Mouse (Mus musculus): ENCODE measurements around the gene Pusl1. TPM values are rescaled to one million over a fixed set of nuclear protein-coding genes. Genes with fewer than 3 reads are reported as not detected.

Gene Pusl1
- polyA plus RNA-seq, 1 experiment from 2014 or later: 51.8 TPM

DNA sequence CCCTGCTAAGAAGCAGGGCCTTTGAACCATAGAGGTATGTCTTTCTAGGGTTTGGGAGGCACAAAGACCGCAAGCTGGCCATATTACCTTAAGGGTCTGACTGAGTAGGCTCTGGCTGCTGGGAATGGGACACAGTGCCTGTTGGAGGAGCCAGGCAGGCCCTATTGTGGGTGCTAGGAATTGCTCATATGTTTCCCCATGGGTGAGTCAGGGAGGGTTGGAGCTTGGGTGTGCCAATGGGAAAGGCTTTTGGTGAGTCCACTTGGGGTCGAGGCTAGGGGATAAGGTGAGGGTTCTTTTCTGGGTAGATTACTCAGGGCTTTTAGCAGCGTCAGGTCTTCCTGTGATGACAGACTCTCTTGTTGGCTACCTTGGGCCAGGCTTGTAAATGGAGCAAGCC is 40.2 kb downstream of the Pusl1 start:
- DNase-seq (ENCODE audit: low spot score) (no peak), ATAC-seq (ENCODE audit: low FRiP score) (no peak)
- Histone ChIP-seq H3K9ac (no peak overlapping the region), H3K4me2 (replicated peaks) (no peak overlapping the region), H3K27me3 (ENCODE audit: control insufficient read depth, insufficient read depth, low read length) (no peaks in the 10 kb centered on the region), H3K4me3 (replicated peaks; ENCODE audit: low read length) (no peak overlapping the region), H3K4me1 (replicated peaks; ENCODE audit: control insufficient read depth, insufficient read depth, low read length) (peaks cover 31% of the 10 kb centered on the region), H3K27ac (no peak overlapping the region), H3K9me3 (ENCODE audit: control insufficient read depth, low read length) (no peaks in the 10 kb centered on the region), H3K36me3 (replicated peaks; ENCODE audit: control insufficient read depth, insufficient read depth) (peaks cover 23% of the 10 kb centered on the region)
- WGBS: 94% methylated on average over 3 of the region's 3 CpGs

DNA sequence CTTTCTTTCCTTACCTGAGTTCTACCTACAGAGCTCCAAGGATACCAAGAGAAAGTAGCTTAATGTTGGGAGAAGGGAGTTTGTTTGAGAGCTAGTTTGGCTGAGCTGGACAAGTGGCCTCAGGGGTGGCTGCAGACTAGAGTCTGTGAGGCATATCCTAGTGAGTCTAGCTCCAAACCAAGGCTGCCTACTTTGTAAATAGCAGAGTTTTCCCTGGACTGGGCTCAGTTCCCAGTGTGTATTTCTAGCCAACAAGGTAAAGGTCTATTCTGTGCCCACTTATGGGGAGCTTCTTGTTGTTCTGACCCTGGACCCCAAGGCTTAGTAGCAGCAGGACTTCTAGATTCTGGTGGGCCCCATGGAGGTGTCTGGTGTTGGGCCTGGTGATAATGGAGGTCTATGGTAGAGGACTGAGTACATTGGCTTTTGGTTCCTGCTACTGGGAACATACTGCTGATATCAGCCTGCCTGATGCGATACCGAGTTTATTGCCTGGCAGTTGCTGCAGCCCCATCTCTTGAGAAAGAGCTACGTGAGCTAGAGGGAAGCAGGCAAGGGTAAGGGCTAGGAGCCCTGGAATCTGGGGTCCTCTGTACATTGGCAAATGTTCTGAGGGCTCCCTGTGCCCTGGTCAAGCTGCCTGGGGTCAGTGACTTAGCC is 41.7 kb downstream of the Pusl1 start:
- H3K4me2 ChIP-seq (replicated peaks): peak overlapping the region; percentile 68; the same call in 1 of the 2 replicates

DNA sequence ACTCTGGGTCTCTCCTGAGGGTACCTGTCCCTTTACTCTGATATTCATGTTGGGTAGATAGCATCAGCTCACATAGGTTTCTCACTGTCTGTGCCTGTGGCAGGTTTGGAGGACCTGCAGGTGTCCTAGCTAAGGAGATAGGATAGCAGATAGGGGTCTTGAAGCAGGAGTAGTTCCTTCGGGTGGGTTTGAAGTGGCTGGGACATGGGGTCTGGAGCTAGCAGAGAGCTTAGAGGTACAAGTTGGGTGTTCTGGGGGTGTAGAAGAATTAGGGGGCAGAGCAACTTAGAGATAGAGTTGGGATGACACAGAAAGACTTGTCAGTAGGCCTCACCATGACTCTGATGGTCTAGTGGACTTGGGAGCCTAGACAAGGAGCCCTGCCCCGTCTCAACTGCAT is 42.2 kb downstream of the Pusl1 start:
- peak overlapping the region; percentile 94; the same call in 1 of the 2 replicates for H3K4me3 ChIP-seq (replicated peaks; ENCODE audit: low read length)
- H3K4me1 ChIP-seq (replicated peaks; ENCODE audit: control insufficient read depth, insufficient read depth, low read length): peaks cover 32% of the 10 kb centered on the region
- H3K27me3 ChIP-seq (ENCODE audit: control insufficient read depth, insufficient read depth, low read length): no peaks in the 10 kb centered on the region
- H3K36me3 ChIP-seq (replicated peaks; ENCODE audit: control insufficient read depth, insufficient read depth): peaks cover 3% of the 10 kb centered on the region; the same call in 1 of the 2 replicates
- 96% methylated on average over 2 of the region's 2 CpGs for WGBS
- H3K4me2 ChIP-seq (replicated peaks): peak overlapping the region; percentile 68
- no peak overlapping the region for H3K27ac ChIP-seq
- no peak for DNase-seq (ENCODE audit: low spot score)
- no peaks in the 10 kb centered on the region for H3K9me3 ChIP-seq (ENCODE audit: control insufficient read depth, low read length)
- ATAC-seq (ENCODE audit: low FRiP score): no peak
- no peak overlapping the region for H3K9ac ChIP-seq

More for the DNA sequence above, 41.7 kb downstream of the Pusl1 start:
- Histone ChIP-seq H3K4me3 (replicated peaks; ENCODE audit: low read length) (no peak overlapping the region), H3K36me3 (replicated peaks; ENCODE audit: control insufficient read depth, insufficient read depth) (peaks cover 9% of the 10 kb centered on the region), H3K27ac (no peak overlapping the region), H3K9me3 (ENCODE audit: control insufficient read depth, low read length) (no peaks in the 10 kb centered on the region), H3K9ac (no peak overlapping the region), H3K4me1 (replicated peaks; ENCODE audit: control insufficient read depth, insufficient read depth, low read length) (peaks cover 32% of the 10 kb centered on the region), H3K27me3 (ENCODE audit: control insufficient read depth, insufficient read depth, low read length) (no peaks in the 10 kb centered on the region)
- DNase-seq (ENCODE audit: low spot score) (no peak), ATAC-seq (ENCODE audit: low FRiP score) (no peak)
- 97% methylated on average over 3 of the region's 3 CpGs for WGBS

DNA sequence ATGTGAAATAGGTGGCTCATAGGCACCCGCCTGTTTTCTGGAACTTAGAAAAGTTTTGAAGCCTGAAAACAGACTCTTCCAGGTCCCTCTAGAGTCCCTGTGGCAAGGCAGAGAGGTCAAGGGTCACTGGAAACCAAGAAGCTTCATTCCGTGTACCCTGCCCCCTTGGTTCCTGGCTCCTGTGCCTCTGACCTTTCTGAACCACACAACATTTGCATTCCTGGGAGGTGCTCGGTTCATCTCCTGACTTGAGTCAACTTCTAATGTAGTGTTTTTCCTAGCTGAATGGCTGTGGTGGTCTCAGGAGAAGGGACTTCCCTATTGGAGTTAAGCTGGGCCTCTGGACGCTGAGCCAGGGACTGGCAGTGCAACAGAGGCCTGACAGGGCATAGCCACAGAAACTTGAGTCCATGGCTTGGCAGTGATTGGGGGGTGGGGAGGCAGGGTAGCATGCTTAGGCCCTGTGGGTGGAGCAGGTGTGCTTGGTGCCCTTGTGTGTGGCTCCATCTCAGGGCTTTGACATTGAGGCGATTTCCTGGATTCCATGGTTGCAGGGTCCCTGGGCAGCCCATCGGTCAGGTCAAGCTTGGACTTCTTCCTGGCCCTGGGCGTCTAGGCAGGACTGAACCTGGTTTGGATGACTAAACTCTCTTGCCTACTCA is 43.0 kb downstream of the Pusl1 start:
- DNase-seq (ENCODE audit: low spot score): no peak
- H3K9ac ChIP-seq: peak overlapping the region; percentile 95
- no peak overlapping the region for H3K27ac ChIP-seq
- H3K4me2 ChIP-seq (replicated peaks): peak overlapping the region; percentile 68
- H3K4me3 ChIP-seq (replicated peaks; ENCODE audit: low read length): peak overlapping the region; percentile 94
- WGBS: 64% methylated on average over 7 of the region's 7 CpGs
- H3K27me3 ChIP-seq (ENCODE audit: control insufficient read depth, insufficient read depth, low read length): no peaks in the 10 kb centered on the region
- peaks cover 32% of the 10 kb centered on the region for H3K4me1 ChIP-seq (replicated peaks; ENCODE audit: control insufficient read depth, insufficient read depth, low read length)
- H3K9me3 ChIP-seq (ENCODE audit: control insufficient read depth, low read length): no peaks in the 10 kb centered on the region
- ATAC-seq (ENCODE audit: low FRiP score): no peak
- no peaks in the 10 kb centered on the region for H3K36me3 ChIP-seq (replicated peaks; ENCODE audit: control insufficient read depth, insufficient read depth)

DNA sequence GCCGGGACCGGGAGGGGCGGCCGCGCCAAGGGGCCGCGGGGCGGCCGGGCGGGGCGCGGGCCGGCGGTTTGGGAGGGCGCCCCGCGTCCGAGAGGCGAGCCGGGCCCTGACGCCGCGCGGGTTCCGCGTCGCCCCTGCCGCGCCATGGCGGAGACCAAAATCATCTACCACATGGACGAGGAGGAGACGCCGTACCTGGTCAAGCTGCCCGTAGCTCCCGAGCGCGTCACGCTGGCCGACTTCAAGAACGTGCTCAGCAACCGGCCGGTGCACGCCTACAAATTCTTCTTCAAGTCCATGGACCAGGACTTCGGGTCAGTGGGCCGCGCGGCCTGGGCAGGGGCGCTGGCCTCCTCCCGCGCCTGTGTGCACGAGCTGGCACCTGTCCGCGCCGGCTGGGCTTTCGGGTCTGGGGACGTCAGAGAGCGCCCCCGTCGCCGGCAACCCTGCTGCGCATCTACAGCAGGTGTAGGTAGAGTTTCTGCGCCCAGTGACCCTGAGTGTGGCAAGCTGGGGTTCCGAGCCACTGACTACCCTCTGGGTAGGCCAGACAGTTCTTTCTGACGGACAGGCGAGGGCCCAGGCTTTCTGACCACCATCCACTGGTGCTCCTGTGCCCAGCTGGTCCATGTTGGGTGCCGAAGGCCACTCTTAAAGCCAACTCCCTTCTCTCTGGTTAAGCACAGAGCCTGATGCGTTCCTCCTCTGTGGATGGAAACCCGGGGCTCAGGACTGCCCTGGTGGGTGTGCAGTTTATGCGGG is 43.8 kb downstream of the Pusl1 start:
- DNase-seq (ENCODE audit: low spot score): peak; percentile 33
- WGBS: 1% methylated on average over 48 of the region's 69 CpGs

DNA sequence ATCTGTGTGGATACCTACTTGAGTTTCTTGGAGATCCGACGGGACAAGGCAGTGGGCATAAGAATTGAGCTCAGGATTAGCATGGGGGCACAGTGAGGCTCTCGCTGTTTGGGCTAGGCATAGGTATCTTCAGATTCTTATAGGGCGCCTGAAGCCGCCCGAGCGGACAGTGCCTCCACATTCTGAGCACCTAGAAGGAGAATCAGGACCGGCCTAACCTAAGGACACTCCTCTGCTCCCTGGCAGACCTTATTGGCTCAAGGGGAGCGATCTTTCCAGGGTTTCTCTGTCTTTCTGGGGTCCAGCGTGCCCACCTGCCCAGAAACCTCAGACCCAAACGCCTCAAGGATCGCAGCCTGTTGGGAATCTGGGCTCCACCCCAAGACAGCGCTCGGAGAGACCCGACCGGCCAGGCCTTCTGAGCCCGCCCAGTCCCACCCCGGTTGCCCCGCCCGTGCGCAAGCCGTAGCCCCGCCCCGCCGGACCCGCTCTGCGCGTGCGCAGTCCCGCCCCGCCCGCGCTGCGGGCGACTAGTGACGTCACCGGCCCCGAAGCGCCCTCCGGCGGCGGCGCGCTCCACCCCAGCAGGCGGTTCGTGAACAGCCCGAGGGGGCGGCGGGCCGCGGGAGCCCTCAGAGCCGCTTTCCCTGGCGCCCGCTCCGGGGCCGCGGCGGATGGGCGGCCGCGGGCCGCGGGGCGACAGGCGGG is 44.6 kb downstream of the Pusl1 start, which contains the start of gene Dvl1:
Gene Dvl1, plus strand, starts transcription at position 532 of the 708 bp plus-strand sequence.
- Histone ChIP-seq H3K27me3 (ENCODE audit: control insufficient read depth, insufficient read depth, low read length) (peaks cover under 1% of the 10 kb centered on the region; the same call in 1 of the 2 replicates), H3K4me1 (replicated peaks; ENCODE audit: control insufficient read depth, insufficient read depth, low read length) (peaks cover 32% of the 10 kb centered on the region), H3K36me3 (replicated peaks; ENCODE audit: control insufficient read depth, insufficient read depth) (no peaks in the 10 kb centered on the region), H3K9ac (peak within 1 kb of the TSS; percentile 95), H3K4me3 (replicated peaks; ENCODE audit: low read length) (peak within 1 kb of the TSS; percentile 94), H3K27ac (peak within 1 kb of the TSS; percentile 84), H3K9me3 (ENCODE audit: control insufficient read depth, low read length) (no peaks in the 10 kb centered on the region), H3K4me2 (replicated peaks) (peak within 1 kb of the TSS; percentile 68)
- 3% methylated on average over 49 of the region's 65 CpGs for WGBS
- ATAC-seq (ENCODE audit: low FRiP score): peak; percentile 84
- DNase-seq (ENCODE audit: low spot score): peak; percentile 96

More for the DNA sequence above, 43.8 kb downstream of the Pusl1 start:
- Histone ChIP-seq H3K27ac (peak overlapping the region; percentile 84), H3K9ac (peak overlapping the region; percentile 95), H3K4me2 (replicated peaks) (peak overlapping the region; percentile 68), H3K4me3 (replicated peaks; ENCODE audit: low read length) (peak overlapping the region; percentile 94), H3K27me3 (ENCODE audit: control insufficient read depth, insufficient read depth, low read length) (no peaks in the 10 kb centered on the region), H3K36me3 (replicated peaks; ENCODE audit: control insufficient read depth, insufficient read depth) (no peaks in the 10 kb centered on the region), H3K9me3 (ENCODE audit: control insufficient read depth, low read length) (no peaks in the 10 kb centered on the region), H3K4me1 (replicated peaks; ENCODE audit: control insufficient read depth, insufficient read depth, low read length) (peaks cover 32% of the 10 kb centered on the region)
- ATAC-seq (ENCODE audit: low FRiP score): peak; percentile 22

DNA sequence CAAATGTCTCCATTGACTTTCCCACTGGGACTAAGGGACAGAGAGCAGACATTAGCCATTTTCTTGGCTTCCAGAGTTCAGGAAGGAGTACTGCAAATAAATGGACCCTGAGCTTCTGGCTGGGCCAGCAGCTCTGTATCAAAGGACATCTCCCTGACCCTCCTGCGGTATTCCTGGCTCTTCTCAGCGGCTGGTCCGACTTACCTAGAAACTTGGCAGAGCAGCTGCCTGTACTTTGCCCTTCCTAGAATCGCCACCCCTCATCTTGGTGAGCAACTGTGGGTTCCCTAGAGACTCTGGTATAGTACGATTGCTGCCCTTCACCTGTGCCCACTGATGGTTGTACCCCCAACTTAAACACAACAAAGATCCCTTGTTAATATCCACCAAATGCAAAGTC is 48.4 kb downstream of the Pusl1 start:
- H3K4me2 ChIP-seq (replicated peaks): no peak overlapping the region
- no peak overlapping the region for H3K9ac ChIP-seq
- WGBS: 86% methylated on average over 5 of the region's 5 CpGs
- H3K9me3 ChIP-seq (ENCODE audit: control insufficient read depth, low read length): no peaks in the 10 kb centered on the region
- no peak overlapping the region for H3K27ac ChIP-seq
- DNase-seq (ENCODE audit: low spot score): no peak
- ATAC-seq (ENCODE audit: low FRiP score): no peak
- peaks cover 9% of the 10 kb centered on the region; the same call in 1 of the 2 replicates for H3K27me3 ChIP-seq (ENCODE audit: control insufficient read depth, insufficient read depth, low read length)
- no peaks in the 10 kb centered on the region for H3K36me3 ChIP-seq (replicated peaks; ENCODE audit: control insufficient read depth, insufficient read depth)
- peaks cover 17% of the 10 kb centered on the region for H3K4me1 ChIP-seq (replicated peaks; ENCODE audit: control insufficient read depth, insufficient read depth, low read length)
- no peak overlapping the region for H3K4me3 ChIP-seq (replicated peaks; ENCODE audit: low read length)

DNA sequence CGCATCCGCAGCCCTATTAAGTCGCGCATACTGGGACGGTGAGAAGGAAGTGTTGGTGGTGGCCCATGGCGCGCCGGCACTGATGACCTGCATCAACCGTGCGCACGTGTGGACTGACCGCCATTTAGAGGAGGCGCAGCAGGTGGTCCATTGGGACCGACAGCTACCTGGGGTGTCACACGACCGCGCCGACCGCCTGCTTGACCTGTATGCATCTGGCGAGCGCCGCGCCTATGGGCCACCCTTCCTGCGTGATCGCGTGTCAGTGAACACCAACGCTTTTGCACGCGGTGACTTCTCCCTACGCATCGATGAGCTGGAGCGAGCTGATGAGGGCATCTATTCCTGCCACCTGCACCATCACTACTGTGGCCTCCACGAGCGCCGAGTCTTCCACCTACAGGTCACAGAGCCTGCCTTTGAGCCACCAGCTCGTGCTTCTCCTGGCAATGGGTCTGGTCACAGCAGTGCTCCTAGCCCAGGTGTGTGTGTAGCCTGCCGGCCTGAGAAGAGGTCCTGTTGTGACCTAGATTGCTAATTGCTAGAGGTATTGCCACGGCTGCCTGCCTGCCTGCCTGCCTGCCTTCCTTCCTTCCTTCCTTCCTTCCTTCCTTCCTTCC is 49.8 kb downstream of the Pusl1 start:
- Histone ChIP-seq H3K36me3 (replicated peaks; ENCODE audit: control insufficient read depth, insufficient read depth) (no peaks in the 10 kb centered on the region), H3K9me3 (ENCODE audit: control insufficient read depth, low read length) (no peaks in the 10 kb centered on the region), H3K4me2 (replicated peaks) (peak overlapping the region; percentile 54; the same call in 1 of the 2 replicates), H3K4me1 (replicated peaks; ENCODE audit: control insufficient read depth, insufficient read depth, low read length) (peaks cover 11% of the 10 kb centered on the region), H3K9ac (no peak overlapping the region), H3K4me3 (replicated peaks; ENCODE audit: low read length) (no peak overlapping the region), H3K27ac (no peak overlapping the region), H3K27me3 (ENCODE audit: control insufficient read depth, insufficient read depth, low read length) (peaks cover 9% of the 10 kb centered on the region; the same call in 1 of the 2 replicates)
- DNase-seq (ENCODE audit: low spot score): no peak
- ATAC-seq (ENCODE audit: low FRiP score): no peak
- WGBS: 38% methylated on average over 38 of the region's 38 CpGs

Data from hindbrain, embryonic 14.5 days (tissue).